8 mouse cellular contexts compared by ENCODE assay signal in genomic region chr3:95228148-95228893, GRCm38 (mm10). TPM values are rescaled to one million over a fixed set of nuclear protein-coding genes. Genes with fewer than 3 reads are reported as not detected.
DNase-seq lines count a peak whose midpoint lies in the region; ATAC-seq lines count a peak whose summit lies in the region.

Gene Cdc42se1 (plus strand): TSS chr3:95228732.

- peak; percentile 90 for ATAC-seq in hindbrain, embryonic 12.5 days (ENCODE audit: low FRiP score)

- H3K9me3 ChIP-seq in hindbrain, embryonic 12.5 days (replicated peaks): no peaks in the 10 kb centered on the region

- H3K27me3 ChIP-seq in hindbrain, embryonic 12.5 days: no peaks in the 10 kb centered on the region

- WGBS in hindbrain, embryonic 12.5 days: under 1% methylated on average over 54 of the region's 64 CpGs

- DNase-seq in NIH3T3 (ENCODE audit: low read depth): peak; percentile 86
- peak; percentile 91 to 95 for DNase-seq in cerebellum, postnatal 10 days
- DNase-seq in frontal cortex, postnatal 14 days (ENCODE audit: low spot score in 2 of 2): peak; percentile 87 to 89
- peak; percentile 90 to 92 for DNase-seq in layer of hippocampus, postnatal 14 days (ENCODE audit: low spot score in 2 of 2)
- DNase-seq in lung, postnatal 10 days: peak; percentile 92
- DNase-seq in ovary, postnatal 36 days (ENCODE audit: low spot score): peak; percentile 87
- peak; percentile 96 for DNase-seq in thymus, postnatal 14 days

- H3K4me2 ChIP-seq in hindbrain, embryonic 12.5 days (replicated peaks): peak within 1 kb of the TSS; percentile 69

- peak within 1 kb of the TSS; percentile 96 for H3K27ac ChIP-seq in hindbrain, embryonic 12.5 days

- peaks cover 35% of the 10 kb centered on the region for H3K36me3 ChIP-seq in hindbrain, embryonic 12.5 days

- H3K9ac ChIP-seq in hindbrain, embryonic 12.5 days: peak within 1 kb of the TSS; percentile 97

- H3K4me3 ChIP-seq in hindbrain, embryonic 12.5 days: peak within 1 kb of the TSS; percentile 93

- peaks cover 50% of the 10 kb centered on the region for H3K4me1 ChIP-seq in hindbrain, embryonic 12.5 days

RNA-seq across cellular contexts. Expression of gene Cdc42se1, which starts in this region (rescaled TPM):
- 91.7 and 95.8 TPM in 2 replicates for polyA plus RNA-seq in hindbrain, embryonic 12.5 days (2016; fragmentation: Nextera tagmentation; extraction: Ambion mirVana)
- 10 to 100 TPM; 85.9 to 87.3 TPM for total RNA-seq in layer of hippocampus, postnatal 14 days (2021)

Comparison
In these comparisons a context has a peak if more than half of its experiments do, and no peak if none do; other contexts are left out.
1. Peak in every context shown above with its lines: DNase-seq, ATAC-seq, H3K4me3 ChIP-seq and H3K27ac ChIP-seq.